Mouse (Mus musculus) lung, embryonic 14.5 days (tissue): ENCODE data around the gene Zfyve26. TPM values are rescaled to one million over a fixed set of nuclear protein-coding genes. Genes with fewer than 3 reads are reported as not detected.
A peak's percentile ranks its signal among the peaks of the same experiment; 100 is the strongest.

Source experiments
- ATAC-seq: fragments of 200-750 bp; cut with Nextera tagmentation; 2 replicates; pipeline ENCODE4 v1.8.0; 2017; ENCODE audit warnings: mild to moderate bottlenecking, moderate TSS enrichment, moderate library complexity; ENCODE audit not compliant: insufficient read depth
- DNase-seq: peaks from one replicate; pipeline ENCODE4 v3.0.0-alpha.2; 2015
- H3K27ac ChIP-seq: fragments of 300-500 bp; sonication (generic); 2 replicates; pipeline ENCODE4 v1.5.1; 2014; ENCODE audit warnings: low read depth, mild to moderate bottlenecking, moderate library complexity
- H3K27me3 ChIP-seq: fragments of 300-500 bp; sonication (generic); 2 replicates; pipeline ENCODE4 v1.6.1; 2014; ENCODE audit warnings: low read length, control low read depth; ENCODE audit not compliant: insufficient read depth
- H3K36me3 ChIP-seq: fragments of 300-500 bp; sonication (generic); 2 replicates; pipeline ENCODE4 v1.6.1; 2014; ENCODE audit warnings: control low read depth; ENCODE audit not compliant: insufficient read depth
- H3K4me1 ChIP-seq: fragments of 300-500 bp; sonication (generic); 2 replicates; pipeline ENCODE4 v1.6.1; 2014; ENCODE audit warnings: antibody characterized with exemption, control low read depth; ENCODE audit not compliant: insufficient read depth
- H3K4me2 ChIP-seq: fragments of 300-500 bp; sonication (generic); 2 replicates; pipeline ENCODE4 v1.6.1; 2014; ENCODE audit warnings: mild to moderate bottlenecking
- H3K4me3 ChIP-seq: fragments of 300-500 bp; sonication (generic); 2 replicates; pipeline ENCODE4 v1.5.1; 2014; ENCODE audit warnings: low read depth, low read length
- H3K9ac ChIP-seq: fragments of 300-500 bp; sonication (generic); 2 replicates; pipeline ENCODE4 v1.6.1; 2014
- H3K9me3 ChIP-seq: fragments of 300-500 bp; sonication (generic); 2 replicates; pipeline ENCODE4 v1.6.1; 2016; ENCODE audit warnings: low read depth, low read length, control low read depth
- CTCF ChIP-seq: IDR thresholded peaks from 2 replicates; pipeline ENCODE4 v1.5.1; 2016; ENCODE audit warnings: antibody characterized with exemption, low read depth
- WGBS: fragments of 180-500 bp; shearing (Covaris S2); extraction: QIAGEN DNeasy Blood & Tissue Kit; methylation state at CpG from one replicate; pipeline ENCODE4 v1.1.7; 2014; 5-methylcytosine and 5-hydroxymethylcytosine counted together
- polyA plus RNA-seq: library from polyadenylated mRNA; unstranded; fragments of >200 nt; fragmentation: Nextera tagmentation; extraction: Ambion mirVana; gene quantifications from 2 replicates; pipeline ENCODE4 v1.2.1, GENCODE M21; 2014

The Zfyve26 gene
- polyA plus RNA-seq, 1 experiment from 2014 or later, result 16.5 TPM

DNA sequence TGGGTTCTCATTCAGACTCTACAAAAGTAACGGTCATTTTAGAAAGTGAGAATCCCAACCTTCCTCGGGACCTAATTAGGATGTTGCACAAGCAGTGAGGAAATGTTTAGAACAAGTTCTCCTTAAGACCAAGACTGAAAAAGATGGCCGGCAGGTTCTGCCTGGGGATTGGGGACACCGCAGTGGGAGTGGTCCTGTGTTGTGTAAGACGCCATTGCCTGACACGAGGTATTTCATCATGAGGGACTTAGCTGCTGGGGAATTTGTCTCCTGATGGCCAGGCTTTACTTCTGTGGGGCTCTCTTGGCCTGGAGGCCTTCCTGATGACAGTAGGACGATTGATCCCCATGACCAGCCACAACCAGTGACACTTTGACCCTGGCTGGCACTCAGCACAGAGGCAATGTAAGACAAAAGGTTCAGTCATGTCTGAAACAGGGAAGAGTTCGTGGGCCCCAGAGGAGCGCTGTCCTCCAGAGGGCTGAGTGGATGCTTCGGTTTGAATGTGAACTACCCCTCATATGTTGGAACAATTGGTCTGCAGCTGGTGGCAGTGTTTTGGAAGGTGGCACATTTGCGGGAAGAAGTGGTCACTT lies 60.5 kb downstream of the Zfyve26 start:
- no peak overlapping the region for H3K27ac ChIP-seq
- WGBS, result 84% methylated on average over 11 of the region's 11 CpGs
- DNase-seq (no peak), ATAC-seq (no peak)
- H3K36me3 ChIP-seq, result peaks cover 52% of the 10 kb centered on the region
- no peak for TF ChIP-seq CTCF
- H3K9me3 ChIP-seq, result no peaks in the 10 kb centered on the region
- no peak overlapping the region for H3K4me2 ChIP-seq
- H3K27me3 ChIP-seq, result no peaks in the 10 kb centered on the region
- no peak overlapping the region for H3K4me3 ChIP-seq
- H3K9ac ChIP-seq, result no peak overlapping the region
- H3K4me1 ChIP-seq, result no peaks in the 10 kb centered on the region

DNA sequence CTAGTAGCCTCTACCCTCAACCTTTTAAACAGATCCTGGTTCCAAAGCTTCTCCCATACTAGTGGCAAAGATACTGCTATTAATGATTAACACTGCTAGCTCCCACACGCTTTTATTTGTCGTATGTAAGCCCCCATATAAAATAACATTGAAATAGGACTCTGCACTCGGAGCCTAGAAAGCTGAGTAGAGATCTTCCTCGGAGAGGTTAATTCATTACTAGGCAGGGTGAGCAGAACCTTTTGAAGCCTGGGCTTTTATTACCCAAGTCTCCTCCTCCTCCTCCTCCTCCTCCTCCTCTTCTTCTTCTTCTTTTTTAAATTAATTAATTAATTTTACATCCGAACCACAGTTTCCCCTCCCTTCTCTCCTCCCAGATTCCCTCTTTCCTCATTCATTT lies 78.6 kb downstream of the Zfyve26 start:
- H3K4me2 ChIP-seq, result no peak overlapping the region
- no peaks in the 10 kb centered on the region for H3K36me3 ChIP-seq
- H3K4me3 ChIP-seq, result no peak overlapping the region
- no peak for ATAC-seq
- H3K27me3 ChIP-seq, result no peaks in the 10 kb centered on the region
- H3K9me3 ChIP-seq, result no peaks in the 10 kb centered on the region
- H3K9ac ChIP-seq, result no peak overlapping the region
- H3K4me1 ChIP-seq, result no peaks in the 10 kb centered on the region
- H3K27ac ChIP-seq, result no peak overlapping the region
- TF ChIP-seq CTCF, result no peak
- DNase-seq, result no peak
- 59% methylated on average over 5 of the region's 5 CpGs for WGBS

DNA sequence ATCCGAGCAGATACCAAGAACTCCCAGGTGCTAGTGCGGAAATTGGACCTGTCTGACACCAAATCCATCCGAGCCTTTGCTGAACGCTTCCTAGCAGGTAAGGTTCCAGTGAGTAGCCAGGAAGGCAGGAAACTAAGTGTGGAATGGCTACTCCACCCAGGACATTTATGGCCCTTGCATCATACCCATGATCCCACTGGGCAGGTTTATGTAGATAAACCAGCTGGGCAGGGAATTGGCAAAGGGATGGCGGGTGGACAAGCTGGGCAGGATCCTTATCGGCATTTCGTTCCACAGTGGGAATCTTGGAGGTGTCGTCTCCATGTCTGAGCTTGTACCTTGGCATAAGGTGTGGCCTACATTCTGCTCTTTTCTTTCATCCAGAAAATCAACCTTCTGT lies 84.7 kb downstream of the Zfyve26 start:
- Histone ChIP-seq H3K4me3 (no peak overlapping the region), H3K36me3 (no peaks in the 10 kb centered on the region), H3K27me3 (no peaks in the 10 kb centered on the region), H3K4me2 (no peak overlapping the region), H3K4me1 (no peaks in the 10 kb centered on the region), H3K9me3 (no peaks in the 10 kb centered on the region), H3K9ac (no peak overlapping the region), H3K27ac (no peak overlapping the region)
- WGBS, result 81% methylated on average over 8 of the region's 8 CpGs
- no peak for TF ChIP-seq CTCF
- DNase-seq, result no peak
- no peak for ATAC-seq

DNA sequence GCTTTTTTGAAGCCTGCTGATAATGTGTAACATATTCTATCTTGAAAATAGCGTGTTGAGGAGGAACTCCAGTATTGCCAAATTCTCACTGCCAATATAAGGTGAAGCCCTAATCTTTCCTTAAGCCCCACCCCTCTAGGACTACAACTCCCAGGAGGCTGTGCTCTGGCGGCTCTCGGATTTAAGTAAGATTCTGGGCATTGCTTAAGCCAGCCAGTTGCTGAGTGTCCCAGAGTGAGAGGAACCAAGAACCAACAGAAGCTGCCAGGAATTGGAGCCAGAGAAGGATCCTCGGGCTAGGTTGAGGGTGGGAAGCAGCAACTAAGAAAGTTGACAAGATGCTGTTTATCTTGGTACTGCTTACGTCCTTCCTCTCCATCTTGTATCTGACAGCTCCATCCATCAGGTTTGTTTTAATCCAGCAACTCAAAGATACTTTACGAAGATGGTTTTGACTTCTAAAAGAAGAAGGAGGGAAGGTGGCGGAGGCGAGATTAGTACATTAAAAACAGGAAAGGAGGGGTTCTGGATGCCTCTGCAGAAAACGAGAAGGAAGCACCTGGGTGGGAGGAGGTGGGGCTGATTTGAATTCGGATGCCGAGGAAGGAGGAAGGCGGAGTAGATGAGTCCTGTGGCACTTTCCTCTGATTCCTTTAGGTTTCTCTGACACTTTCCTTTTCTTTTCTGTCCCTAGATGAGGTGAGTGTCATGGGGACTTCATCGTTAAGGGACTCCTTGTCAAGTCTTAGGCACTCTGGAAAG lies 87.2 kb downstream of the Zfyve26 start, which contains the start of gene Rdh12:
Gene Rdh12, plus strand, starts transcription at position 212 of the 762 bp plus-strand sequence.
- peak; percentile 73 for DNase-seq
- peak; percentile 80; the same call in 1 of the 2 replicates for ATAC-seq
- H3K36me3 ChIP-seq, result no peaks in the 10 kb centered on the region
- peak within 1 kb of the TSS; percentile 35 for H3K4me3 ChIP-seq
- no peak within 1 kb of the TSS for H3K27ac ChIP-seq
- no peak for TF ChIP-seq CTCF
- WGBS, result 5% methylated on average over 13 of the region's 13 CpGs
- H3K4me1 ChIP-seq, result no peaks in the 10 kb centered on the region
- peak within 1 kb of the TSS; percentile 62 for H3K4me2 ChIP-seq
- H3K9ac ChIP-seq, result peak within 1 kb of the TSS; percentile 48
- no peaks in the 10 kb centered on the region for H3K27me3 ChIP-seq
- no peaks in the 10 kb centered on the region for H3K9me3 ChIP-seq

DNA sequence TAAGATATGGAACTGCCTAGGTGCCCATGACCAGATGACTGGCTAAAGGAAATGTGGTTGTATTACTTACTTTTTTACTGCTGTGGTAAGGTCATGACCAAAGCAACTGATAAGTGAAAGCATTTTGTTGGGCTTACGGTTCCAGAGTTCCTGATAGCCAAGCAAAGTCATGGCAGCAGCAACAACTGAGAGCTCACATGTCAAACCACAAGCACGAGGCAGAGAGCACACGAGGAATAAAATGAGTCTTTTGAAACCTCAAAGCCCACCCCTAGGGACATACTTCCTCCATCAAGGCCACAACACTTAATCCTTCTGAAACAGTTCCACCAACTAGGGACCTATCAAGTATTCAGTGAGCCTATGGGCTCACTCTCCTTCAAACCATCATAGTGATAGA lies 94.2 kb downstream of the Zfyve26 start:
- Histone ChIP-seq H3K4me1 (no peaks in the 10 kb centered on the region), H3K4me3 (no peak overlapping the region), H3K9ac (no peak overlapping the region), H3K36me3 (no peaks in the 10 kb centered on the region), H3K4me2 (no peak overlapping the region), H3K9me3 (no peaks in the 10 kb centered on the region), H3K27me3 (no peaks in the 10 kb centered on the region), H3K27ac (no peak overlapping the region)
- WGBS, result 60% methylated on average over 3 of the region's 3 CpGs
- ATAC-seq (no peak), DNase-seq (no peak)
- TF ChIP-seq CTCF, result no peak

DNA sequence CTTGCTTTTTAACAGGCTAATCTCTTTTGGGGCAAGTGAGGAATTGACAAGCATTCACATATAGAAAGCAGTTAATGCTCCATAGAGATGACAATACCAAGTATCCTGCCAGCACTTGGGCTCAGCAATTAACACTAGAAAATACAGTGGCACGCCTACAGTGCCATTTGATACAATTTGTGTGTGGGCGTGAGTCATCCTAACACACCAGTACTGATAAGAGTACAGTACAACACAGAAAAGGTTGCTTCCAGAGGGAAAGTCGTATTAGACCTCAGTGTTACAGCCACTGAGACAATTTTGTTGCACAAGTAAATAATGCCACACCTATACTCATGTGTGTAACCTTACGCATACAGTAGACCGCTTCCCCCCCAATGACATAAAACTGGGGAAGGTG lies 99.0 kb downstream of the Zfyve26 start:
- no peak overlapping the region for H3K4me2 ChIP-seq
- no peak for TF ChIP-seq CTCF

DNA sequence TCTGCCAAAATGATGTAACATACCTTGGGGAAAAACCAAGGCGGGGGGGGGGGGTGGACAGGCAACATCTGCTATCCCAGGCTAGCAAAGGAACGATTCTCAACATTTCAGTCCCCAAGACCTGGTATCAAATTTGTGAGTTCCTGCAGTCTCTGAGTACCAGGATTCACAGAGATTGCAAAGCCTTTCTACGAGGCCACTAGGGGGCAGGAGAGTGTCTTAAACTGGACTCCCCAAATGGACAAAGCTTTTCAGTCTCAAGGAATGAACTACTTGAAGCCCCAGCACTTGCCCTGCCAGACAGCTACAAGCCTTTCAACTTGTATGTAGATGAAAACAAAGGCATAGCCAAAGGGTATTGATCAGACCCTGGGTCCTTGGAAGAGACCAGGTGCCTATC lies 102.7 kb downstream of the Zfyve26 start:
- Histone ChIP-seq H3K27ac (no peak overlapping the region), H3K4me2 (no peak overlapping the region), H3K4me1 (0 out of 2 replicates have a peak, but pooled peaks cover 5% of the 10 kb centered on the region), H3K9ac (no peak overlapping the region), H3K4me3 (no peak overlapping the region), H3K27me3 (no peaks in the 10 kb centered on the region), H3K9me3 (no peaks in the 10 kb centered on the region), H3K36me3 (no peaks in the 10 kb centered on the region; the same call in 1 of the 2 replicates)
- WGBS, result 2% methylated on average over 3 of the region's 3 CpGs
- TF ChIP-seq CTCF, result peak; percentile 80
- peak; percentile 87 for DNase-seq
- ATAC-seq, result no peak

More for the DNA sequence above, 99.0 kb downstream of the Zfyve26 start:
- H3K4me1 ChIP-seq, result no peaks in the 10 kb centered on the region
- 83% methylated on average over 5 of the region's 5 CpGs for WGBS
- DNase-seq, result no peak
- ATAC-seq, result no peak
- H3K4me3 ChIP-seq, result no peak overlapping the region
- H3K9me3 ChIP-seq, result no peaks in the 10 kb centered on the region
- no peaks in the 10 kb centered on the region for H3K27me3 ChIP-seq
- H3K27ac ChIP-seq, result no peak overlapping the region
- H3K9ac ChIP-seq, result no peak overlapping the region
- no peaks in the 10 kb centered on the region for H3K36me3 ChIP-seq
